Mouse (Mus musculus): ENCODE data around the gene Sco1. TPM values are rescaled to one million over a fixed set of nuclear protein-coding genes. Genes with fewer than 3 reads are reported as not detected.
A peak's percentile ranks its signal among the peaks of the same experiment; 100 is the strongest.

Gene Sco1
- polyA plus RNA-seq, 1 experiment from 2014 or later = 24.9 TPM

GRCm38 (mm10) chr11:67036229-67036628, 16.2 kb upstream of the Sco1 start:
- H3K9me3 ChIP-seq (replicated peaks; ENCODE audit: control insufficient read depth, low read length) = no peaks in the 10 kb centered on the region
- WGBS (ENCODE audit: insufficient replicate concordance) = 87% methylated on average over 6 of the region's 6 CpGs
- H3K9ac ChIP-seq (ENCODE audit: low read depth, low read length) = no peak overlapping the region

GRCm38 (mm10) chr11:67036892-67037291, 15.6 kb upstream of the Sco1 start:
- WGBS (ENCODE audit: insufficient replicate concordance) = 90% methylated on average over 9 of the region's 9 CpGs
- H3K9me3 ChIP-seq (replicated peaks; ENCODE audit: control insufficient read depth, low read length) = no peaks in the 10 kb centered on the region
- H3K4me2 ChIP-seq = no peak overlapping the region
- no peak for ATAC-seq (replicated peaks; ENCODE audit: insufficient number of reproducible peaks, low FRiP score, low TSS enrichment)
- H3K4me3 ChIP-seq (ENCODE audit: low read depth, low read length) = no peak overlapping the region
- no peak overlapping the region for H3K27ac ChIP-seq (ENCODE audit: low read depth, low read length)
- no peak overlapping the region for H3K9ac ChIP-seq (ENCODE audit: low read depth, low read length)
- H3K4me1 ChIP-seq (ENCODE audit: control insufficient read depth, insufficient read depth, low read length) = no peaks in the 10 kb centered on the region
- H3K27me3 ChIP-seq (ENCODE audit: control insufficient read depth, insufficient read depth, low read length) = no peaks in the 10 kb centered on the region
- H3K36me3 ChIP-seq (ENCODE audit: control insufficient read depth, insufficient read depth, low read length) = peaks cover 27% of the 10 kb centered on the region

More at GRCm38 (mm10) chr11:67036229-67036628, 16.2 kb upstream of the Sco1 start:
- Histone ChIP-seq H3K4me1 (ENCODE audit: control insufficient read depth, insufficient read depth, low read length) (no peaks in the 10 kb centered on the region), H3K36me3 (ENCODE audit: control insufficient read depth, insufficient read depth, low read length) (peaks cover 21% of the 10 kb centered on the region), H3K4me2 (no peak overlapping the region), H3K27me3 (ENCODE audit: control insufficient read depth, insufficient read depth, low read length) (no peaks in the 10 kb centered on the region), H3K27ac (ENCODE audit: low read depth, low read length) (no peak overlapping the region), H3K4me3 (ENCODE audit: low read depth, low read length) (no peak overlapping the region)
- ATAC-seq (replicated peaks; ENCODE audit: insufficient number of reproducible peaks, low FRiP score, low TSS enrichment) = no peak

GRCm38 (mm10) chr11:67039799-67040198, 12.7 kb upstream of the Sco1 start:
- Histone ChIP-seq H3K27ac (ENCODE audit: low read depth, low read length) (no peak overlapping the region), H3K36me3 (ENCODE audit: control insufficient read depth, insufficient read depth, low read length) (peaks cover 27% of the 10 kb centered on the region), H3K9me3 (replicated peaks; ENCODE audit: control insufficient read depth, low read length) (no peaks in the 10 kb centered on the region), H3K27me3 (ENCODE audit: control insufficient read depth, insufficient read depth, low read length) (no peaks in the 10 kb centered on the region), H3K4me2 (no peak overlapping the region), H3K4me3 (ENCODE audit: low read depth, low read length) (no peak overlapping the region), H3K4me1 (ENCODE audit: control insufficient read depth, insufficient read depth, low read length) (no peaks in the 10 kb centered on the region), H3K9ac (ENCODE audit: low read depth, low read length) (no peak overlapping the region)
- WGBS (ENCODE audit: insufficient replicate concordance) = 85% methylated on average over 3 of the region's 3 CpGs
- ATAC-seq (replicated peaks; ENCODE audit: insufficient number of reproducible peaks, low FRiP score, low TSS enrichment) = no peak

GRCm38 (mm10) chr11:67040483-67040882, 12.0 kb upstream of the Sco1 start:
- Histone ChIP-seq H3K4me1 (ENCODE audit: control insufficient read depth, insufficient read depth, low read length) (no peaks in the 10 kb centered on the region), H3K9ac (ENCODE audit: low read depth, low read length) (peak overlapping the region; percentile 10; the same call in 1 of the 2 replicates), H3K36me3 (ENCODE audit: control insufficient read depth, insufficient read depth, low read length) (peaks cover 27% of the 10 kb centered on the region), H3K9me3 (replicated peaks; ENCODE audit: control insufficient read depth, low read length) (no peaks in the 10 kb centered on the region), H3K27me3 (ENCODE audit: control insufficient read depth, insufficient read depth, low read length) (no peaks in the 10 kb centered on the region), H3K4me3 (ENCODE audit: low read depth, low read length) (no peak overlapping the region), H3K4me2 (no peak overlapping the region), H3K27ac (ENCODE audit: low read depth, low read length) (peak overlapping the region; percentile 59)
- 68% methylated on average over 6 of the region's 6 CpGs for WGBS (ENCODE audit: insufficient replicate concordance)
- no peak; the same call in 1 of the 2 replicates for ATAC-seq (replicated peaks; ENCODE audit: insufficient number of reproducible peaks, low FRiP score, low TSS enrichment)

- Histone ChIP-seq H3K4me1 (ENCODE audit: control insufficient read depth, insufficient read depth, low read length) (no peaks in the 10 kb centered on the region), H3K4me2 (no peak overlapping the region), H3K4me3 (ENCODE audit: low read depth, low read length) (no peak overlapping the region), H3K27me3 (ENCODE audit: control insufficient read depth, insufficient read depth, low read length) (no peaks in the 10 kb centered on the region), H3K27ac (ENCODE audit: low read depth, low read length) (no peak overlapping the region), H3K36me3 (ENCODE audit: control insufficient read depth, insufficient read depth, low read length) (peaks cover 26% of the 10 kb centered on the region), H3K9me3 (replicated peaks; ENCODE audit: control insufficient read depth, low read length) (no peaks in the 10 kb centered on the region), H3K9ac (ENCODE audit: low read depth, low read length) (no peak overlapping the region)
- WGBS (ENCODE audit: insufficient replicate concordance) = 49% methylated on average over 8 of the region's 8 CpGs
- no peak for ATAC-seq (replicated peaks; ENCODE audit: insufficient number of reproducible peaks, low FRiP score, low TSS enrichment)
Measured at GRCm38 (mm10) chr11:67043007-67043406, 9.5 kb upstream of the Sco1 start.

- WGBS (ENCODE audit: insufficient replicate concordance) = 76% methylated on average over 6 of the region's 6 CpGs
- no peak for ATAC-seq (replicated peaks; ENCODE audit: insufficient number of reproducible peaks, low FRiP score, low TSS enrichment)
- no peak overlapping the region for H3K9ac ChIP-seq (ENCODE audit: low read depth, low read length)
Measured at GRCm38 (mm10) chr11:67044959-67045358, 7.5 kb upstream of the Sco1 start.

GRCm38 (mm10) chr11:67047199-67047598, 5.3 kb upstream of the Sco1 start:
- H3K4me3 ChIP-seq (ENCODE audit: low read depth, low read length) = no peak overlapping the region
- 88% methylated on average over 5 of the region's 5 CpGs for WGBS (ENCODE audit: insufficient replicate concordance)
- 0 out of 2 replicates have a peak, but pooled peaks cover 2% of the 10 kb centered on the region for H3K36me3 ChIP-seq (ENCODE audit: control insufficient read depth, insufficient read depth, low read length)
- no peaks in the 10 kb centered on the region for H3K9me3 ChIP-seq (replicated peaks; ENCODE audit: control insufficient read depth, low read length)
- H3K27me3 ChIP-seq (ENCODE audit: control insufficient read depth, insufficient read depth, low read length) = no peaks in the 10 kb centered on the region
- H3K4me1 ChIP-seq (ENCODE audit: control insufficient read depth, insufficient read depth, low read length) = peaks cover 4% of the 10 kb centered on the region; the same call in 1 of the 2 replicates
- no peak for ATAC-seq (replicated peaks; ENCODE audit: insufficient number of reproducible peaks, low FRiP score, low TSS enrichment)
- H3K4me2 ChIP-seq = no peak overlapping the region
- H3K27ac ChIP-seq (ENCODE audit: low read depth, low read length) = no peak overlapping the region
- H3K9ac ChIP-seq (ENCODE audit: low read depth, low read length) = no peak overlapping the region

More at GRCm38 (mm10) chr11:67044959-67045358, 7.5 kb upstream of the Sco1 start:
- Histone ChIP-seq H3K4me3 (ENCODE audit: low read depth, low read length) (no peak overlapping the region), H3K27me3 (ENCODE audit: control insufficient read depth, insufficient read depth, low read length) (no peaks in the 10 kb centered on the region), H3K36me3 (ENCODE audit: control insufficient read depth, insufficient read depth, low read length) (peaks cover 16% of the 10 kb centered on the region), H3K9me3 (replicated peaks; ENCODE audit: control insufficient read depth, low read length) (no peaks in the 10 kb centered on the region), H3K4me2 (no peak overlapping the region), H3K4me1 (ENCODE audit: control insufficient read depth, insufficient read depth, low read length) (no peaks in the 10 kb centered on the region), H3K27ac (ENCODE audit: low read depth, low read length) (no peak overlapping the region)

GRCm38 (mm10) chr11:67048496-67048895, 4.0 kb upstream of the Sco1 start:
- Histone ChIP-seq H3K4me3 (ENCODE audit: low read depth, low read length) (no peak overlapping the region), H3K27ac (ENCODE audit: low read depth, low read length) (no peak overlapping the region), H3K4me1 (ENCODE audit: control insufficient read depth, insufficient read depth, low read length) (peaks cover 8% of the 10 kb centered on the region; the same call in 1 of the 2 replicates), H3K9me3 (replicated peaks; ENCODE audit: control insufficient read depth, low read length) (no peaks in the 10 kb centered on the region), H3K27me3 (ENCODE audit: control insufficient read depth, insufficient read depth, low read length) (no peaks in the 10 kb centered on the region), H3K36me3 (ENCODE audit: control insufficient read depth, insufficient read depth, low read length) (0 out of 2 replicates have a peak, but pooled peaks cover 2% of the 10 kb centered on the region), H3K9ac (ENCODE audit: low read depth, low read length) (no peak overlapping the region), H3K4me2 (no peak overlapping the region)
- 82% methylated on average over 8 of the region's 8 CpGs for WGBS (ENCODE audit: insufficient replicate concordance)
- no peak for ATAC-seq (replicated peaks; ENCODE audit: insufficient number of reproducible peaks, low FRiP score, low TSS enrichment)

GRCm38 (mm10) chr11:67049256-67049655, 3.2 kb upstream of the Sco1 start:
- no peak overlapping the region for H3K4me2 ChIP-seq
- 0 out of 2 replicates have a peak, but pooled peaks cover 2% of the 10 kb centered on the region for H3K36me3 ChIP-seq (ENCODE audit: control insufficient read depth, insufficient read depth, low read length)
- no peaks in the 10 kb centered on the region for H3K9me3 ChIP-seq (replicated peaks; ENCODE audit: control insufficient read depth, low read length)
- no peak overlapping the region for H3K4me3 ChIP-seq (ENCODE audit: low read depth, low read length)
- H3K27ac ChIP-seq (ENCODE audit: low read depth, low read length) = no peak overlapping the region
- 89% methylated on average over 3 of the region's 3 CpGs for whole genome bisulfite sequencing (ENCODE audit: insufficient replicate concordance)
- no peak for ATAC-seq (replicated peaks; ENCODE audit: insufficient number of reproducible peaks, low FRiP score, low TSS enrichment)
- no peak overlapping the region for H3K9ac ChIP-seq (ENCODE audit: low read depth, low read length)
- peaks cover 8% of the 10 kb centered on the region; the same call in 1 of the 2 replicates for H3K4me1 ChIP-seq (ENCODE audit: control insufficient read depth, insufficient read depth, low read length)
- H3K27me3 ChIP-seq (ENCODE audit: control insufficient read depth, insufficient read depth, low read length) = no peaks in the 10 kb centered on the region

Data from heart, embryonic 11.5 days (tissue).